Mouse (Mus musculus) heart, embryonic 16.5 days (tissue): ENCODE measurements around the gene Teddm2. TPM values are rescaled to one million over a fixed set of nuclear protein-coding genes. Genes with fewer than 3 reads are reported as not detected.
"Not testable (repeated sequence)": the region's sequence is repeated elsewhere in the genome, so short reads cannot be mapped to it uniquely, and the experiment has no call there.

Source experiments
- ATAC-seq: fragments of 200-750 bp; cut with Nextera tagmentation; replicated peaks from 2 replicates; pipeline ENCODE4 v1.8.0; 2017; ENCODE audit warnings: moderate number of reproducible peaks; ENCODE audit not compliant: insufficient read depth, low FRiP score; ENCODE audit errors: extremely low read depth
- H3K27ac ChIP-seq: fragments of 300-500 bp; sonication (generic); 2 replicates; pipeline ENCODE4 v1.5.1; 2014; ENCODE audit warnings: mild to moderate bottlenecking, low read length, control low read depth, moderate library complexity
- H3K27me3 ChIP-seq: fragments of 300-500 bp; sonication (generic); 2 replicates; pipeline ENCODE4 v1.6.1; 2014; ENCODE audit warnings: low read length, mixed read lengths; ENCODE audit not compliant: control insufficient read depth, insufficient read depth
- H3K36me3 ChIP-seq: fragments of 300-500 bp; sonication (generic); 2 replicates; pipeline ENCODE4 v1.6.1; 2014; ENCODE audit not compliant: control insufficient read depth, insufficient read depth
- H3K4me1 ChIP-seq: fragments of 300-500 bp; sonication (generic); 2 replicates; pipeline ENCODE4 v1.6.1; 2014; ENCODE audit warnings: low read length, mixed read lengths; ENCODE audit not compliant: control insufficient read depth, insufficient read depth
- H3K4me2 ChIP-seq: fragments of 300-500 bp; sonication (generic); 2 replicates; pipeline ENCODE4 v1.6.1; 2014; ENCODE audit warnings: low read depth, mild to moderate bottlenecking, control low read depth, low read length
- H3K4me3 ChIP-seq: fragments of 300-500 bp; sonication (generic); 2 replicates; pipeline ENCODE4 v1.5.1; 2014; ENCODE audit warnings: mild to moderate bottlenecking, control low read depth, low read length
- H3K9ac ChIP-seq: fragments of 300-500 bp; sonication (generic); 2 replicates; pipeline ENCODE4 v1.6.1; 2014; ENCODE audit warnings: low read length, control low read depth
- H3K9me3 ChIP-seq: fragments of 300-500 bp; sonication (generic); replicated peaks from 2 replicates; pipeline ENCODE4 v1.6.1; 2016; ENCODE audit warnings: low read length; ENCODE audit not compliant: control insufficient read depth
- WGBS: fragments of 180-500 bp; shearing (Covaris S2); extraction: QIAGEN DNeasy Blood & Tissue Kit; methylation state at CpG from one replicate; pipeline ENCODE4 v1.1.7; 2014; 5-methylcytosine and 5-hydroxymethylcytosine counted together
- polyA plus RNA-seq: library from polyadenylated mRNA; unstranded; fragments of >200 nt; fragmentation: Nextera tagmentation; extraction: Ambion mirVana; gene quantifications from 2 replicates; pipeline ENCODE4 v1.2.1, GENCODE M21; 2015

Gene Teddm2
- polyA plus RNA-seq, 1 experiment from 2014 or later, result 0.33 TPM

DNA sequence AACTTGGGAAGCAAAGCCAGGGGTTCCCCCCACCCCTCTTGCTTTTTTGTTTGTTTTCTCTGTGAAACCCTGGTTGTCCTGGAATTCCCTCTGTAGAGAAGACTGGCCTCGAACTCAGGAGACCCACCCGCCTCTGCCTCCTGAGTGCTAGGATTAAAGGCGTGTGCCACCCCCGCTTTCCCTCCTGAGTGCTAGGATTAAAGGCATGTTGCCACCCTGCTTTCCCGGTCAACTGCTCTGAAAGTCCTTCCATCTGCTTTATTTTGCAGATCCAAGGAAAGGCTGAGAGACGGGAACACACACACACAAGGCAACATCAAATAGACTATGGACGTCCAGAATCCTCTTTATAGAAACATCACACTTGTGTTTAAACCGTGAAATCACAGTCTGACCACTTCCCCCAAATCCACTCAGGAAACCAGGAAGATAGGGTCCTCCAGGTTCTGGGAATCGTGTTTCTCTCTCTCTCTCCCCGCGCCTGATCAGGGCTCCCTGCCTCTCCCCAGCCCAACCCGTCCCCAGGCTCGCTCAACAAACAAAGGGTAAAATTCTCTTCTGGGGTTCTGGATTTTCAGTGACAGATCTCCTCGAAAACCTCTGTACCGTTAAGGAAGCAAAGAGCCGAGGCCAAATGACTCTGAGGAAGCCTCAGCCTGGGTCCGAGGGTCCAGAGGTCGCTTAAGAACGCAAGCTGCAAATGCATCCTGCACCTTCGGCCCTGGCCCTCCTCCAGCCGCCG is 868 bp downstream of the Teddm2 start:
- 0 out of 2 replicates have a peak, but pooled peaks have one; percentile 19 for ATAC-seq
- Histone ChIP-seq H3K4me1 (peaks cover 13% of the 10 kb centered on the region), H3K9ac (peak overlapping the region; percentile 71), H3K9me3 (no peaks in the 10 kb centered on the region), H3K27me3 (no peaks in the 10 kb centered on the region), H3K4me2 (peak overlapping the region; percentile 82), H3K36me3 (peaks cover 12% of the 10 kb centered on the region; the same call in 1 of the 2 replicates), H3K4me3 (peak overlapping the region; percentile 88), H3K27ac (peak overlapping the region; percentile 85)
- 16% methylated on average over 22 of the region's 22 CpGs for WGBS

DNA sequence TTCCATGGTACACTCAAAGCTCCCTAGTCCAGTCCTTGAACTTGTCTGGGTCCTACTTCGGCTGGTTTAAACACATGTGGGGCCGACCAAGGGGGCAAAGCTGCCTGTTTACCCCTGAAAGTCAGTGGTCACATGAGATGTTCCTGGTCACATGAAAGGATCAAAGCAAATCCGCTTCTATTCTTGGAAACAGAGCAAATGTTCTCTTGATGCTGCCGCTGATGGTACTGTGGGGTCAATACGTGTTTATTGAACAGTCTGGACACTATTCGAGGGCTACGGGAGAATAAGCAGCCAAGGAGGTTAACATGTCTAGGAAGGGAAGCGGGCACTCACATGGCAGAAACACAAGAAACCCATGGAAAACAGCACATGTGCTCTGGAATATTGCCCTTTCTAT is 2.8 kb downstream of the Teddm2 start:
- H3K9ac ChIP-seq, result no peak overlapping the region
- 70% methylated on average over 8 of the region's 8 CpGs for WGBS
- ATAC-seq, result no peak
- H3K27me3 ChIP-seq, result no peaks in the 10 kb centered on the region
- no peak overlapping the region for H3K27ac ChIP-seq
- peaks cover 13% of the 10 kb centered on the region for H3K4me1 ChIP-seq
- no peaks in the 10 kb centered on the region for H3K36me3 ChIP-seq
- H3K9me3 ChIP-seq, result no peaks in the 10 kb centered on the region
- H3K4me2 ChIP-seq, result no peak overlapping the region
- H3K4me3 ChIP-seq, result no peak overlapping the region

DNA sequence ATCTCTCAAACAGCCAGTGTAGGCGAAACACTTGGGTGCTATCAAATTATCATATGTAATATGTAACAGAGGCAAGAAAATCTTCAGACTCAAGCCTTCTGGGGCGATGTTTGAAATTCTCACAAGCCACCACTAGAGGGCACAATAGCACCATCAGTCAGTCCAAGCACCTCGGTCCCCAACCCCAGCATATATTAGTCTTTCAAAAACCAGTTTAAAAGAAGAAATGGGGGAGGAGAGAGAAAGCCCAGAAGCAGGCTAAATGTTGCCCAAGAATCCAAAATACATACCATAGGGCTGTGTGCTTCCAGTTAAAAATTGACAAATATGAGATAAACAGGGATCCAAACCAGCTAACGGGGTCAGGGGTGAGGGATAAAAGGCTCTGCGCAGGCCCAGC is 5.0 kb downstream of the Teddm2 start:
- H3K27ac ChIP-seq, result no peak overlapping the region

DNA sequence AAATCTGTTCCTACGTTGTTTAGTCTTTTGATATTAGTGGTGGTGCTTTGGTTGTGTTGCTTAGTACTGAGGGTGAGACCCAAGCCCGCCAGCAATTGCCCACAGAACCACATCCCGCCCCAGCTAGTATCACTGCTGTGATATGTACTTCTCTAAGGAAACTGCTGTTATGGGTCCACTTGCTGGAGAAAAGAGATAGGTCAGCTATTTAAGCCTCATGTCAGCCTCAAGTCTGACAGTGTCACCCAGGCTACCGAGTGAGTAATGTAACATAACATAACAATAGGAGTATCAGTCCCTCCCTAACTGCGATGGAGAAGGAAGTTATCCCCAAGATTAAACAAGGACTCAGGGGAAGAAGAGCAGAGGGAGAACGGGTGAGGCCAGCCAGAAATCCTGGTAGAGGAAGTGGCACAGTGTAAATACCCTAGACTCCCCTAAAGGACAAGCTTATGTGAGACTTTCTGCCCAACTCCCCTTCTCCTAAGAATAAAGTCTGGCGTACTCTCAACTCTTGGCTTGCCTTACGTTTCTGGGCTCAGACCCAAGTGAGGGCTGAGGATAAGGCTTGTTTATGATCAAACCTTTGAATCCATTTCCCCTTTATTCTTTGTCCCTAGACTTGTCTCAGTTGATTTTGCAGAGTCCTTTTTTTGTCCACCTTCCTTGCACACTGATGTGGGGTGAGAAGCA is 5.7 kb downstream of the Teddm2 start:
- WGBS, result 38% methylated on average over 8 of the region's 8 CpGs
- H3K27ac ChIP-seq, result no peak overlapping the region
- H3K27me3 ChIP-seq, result no peaks in the 10 kb centered on the region
- no peak overlapping the region for H3K4me2 ChIP-seq
- peaks cover 3% of the 10 kb centered on the region; the same call in 1 of the 2 replicates for H3K4me1 ChIP-seq
- no peak overlapping the region for H3K9ac ChIP-seq
- no peaks in the 10 kb centered on the region for H3K9me3 ChIP-seq
- no peak overlapping the region for H3K4me3 ChIP-seq
- ATAC-seq, result no peak
- no peaks in the 10 kb centered on the region for H3K36me3 ChIP-seq

More for the DNA sequence above, 5.0 kb downstream of the Teddm2 start:
- Histone ChIP-seq H3K36me3 (no peaks in the 10 kb centered on the region), H3K9ac (no peak overlapping the region), H3K4me1 (peaks cover 3% of the 10 kb centered on the region; the same call in 1 of the 2 replicates), H3K4me2 (no peak overlapping the region), H3K4me3 (no peak overlapping the region), H3K27me3 (no peaks in the 10 kb centered on the region), H3K9me3 (no peaks in the 10 kb centered on the region)
- no peak for ATAC-seq
- WGBS, result 37% methylated on average over 5 of the region's 5 CpGs

DNA sequence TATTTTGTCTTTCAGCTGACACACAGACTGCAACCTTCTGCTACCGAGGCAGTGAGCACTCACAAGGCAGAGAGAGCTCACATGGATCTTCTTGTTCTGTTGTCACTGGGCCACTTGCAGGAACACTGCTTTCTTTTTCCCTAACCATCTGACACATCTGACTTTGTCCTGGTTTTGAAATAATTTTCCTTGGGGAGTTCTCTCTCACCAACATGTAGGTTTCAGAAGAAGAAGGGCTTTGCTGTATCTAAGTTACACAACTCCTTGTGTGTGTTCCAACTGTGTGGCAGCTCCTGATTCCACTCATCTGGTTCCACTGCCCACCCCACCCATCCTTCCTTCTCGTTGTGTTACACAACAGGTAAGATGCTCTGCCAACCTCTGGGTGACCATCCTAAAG is 6.3 kb downstream of the Teddm2 start:
- H3K27me3 ChIP-seq, result no peaks in the 10 kb centered on the region
- H3K36me3 ChIP-seq, result no peaks in the 10 kb centered on the region
- no peaks in the 10 kb centered on the region for H3K9me3 ChIP-seq
- no peak overlapping the region for H3K4me3 ChIP-seq
- no peaks in the 10 kb centered on the region; the same call in 1 of the 2 replicates for H3K4me1 ChIP-seq
- no peak overlapping the region for H3K4me2 ChIP-seq
- WGBS, result 53% methylated on average over 2 of the region's 2 CpGs
- H3K27ac ChIP-seq, result no peak overlapping the region
- ATAC-seq, result no peak
- no peak overlapping the region for H3K9ac ChIP-seq

DNA sequence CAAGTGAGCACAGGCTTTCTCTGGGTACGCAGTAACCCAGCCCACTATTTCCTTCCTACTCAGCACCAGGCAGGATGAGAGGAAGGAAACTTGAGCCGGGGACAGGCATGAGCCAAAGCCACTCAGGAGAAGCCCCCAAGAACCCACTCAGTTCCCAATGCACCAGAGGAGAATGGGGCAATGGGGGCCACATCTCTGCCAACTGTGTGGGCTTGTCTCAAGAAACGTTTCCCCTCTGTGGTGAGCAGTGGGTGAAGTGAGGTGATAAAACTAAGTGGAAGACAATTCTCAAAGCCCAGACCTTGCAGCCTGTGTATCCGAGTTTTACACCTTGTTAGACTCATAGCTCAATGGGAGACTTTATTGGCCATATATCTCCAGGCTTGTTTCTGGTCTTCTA is 8.6 kb downstream of the Teddm2 start, which contains the start of gene Teddm1a:
Teddm1a (plus strand) TSS at position 301 of the 400 bp plus-strand sequence.
- H3K9ac ChIP-seq, result no peak within 1 kb of the TSS
- H3K4me1 ChIP-seq, result no peaks in the 10 kb centered on the region
- 49% methylated on average over 4 of the region's 4 CpGs for WGBS
- H3K27me3 ChIP-seq, result no peaks in the 10 kb centered on the region
- no peak within 1 kb of the TSS for H3K27ac ChIP-seq
- no peaks in the 10 kb centered on the region for H3K36me3 ChIP-seq
- H3K4me2 ChIP-seq, result no peak within 1 kb of the TSS
- no peaks in the 10 kb centered on the region for H3K9me3 ChIP-seq
- no peak for ATAC-seq
- H3K4me3 ChIP-seq, result no peak within 1 kb of the TSS

DNA sequence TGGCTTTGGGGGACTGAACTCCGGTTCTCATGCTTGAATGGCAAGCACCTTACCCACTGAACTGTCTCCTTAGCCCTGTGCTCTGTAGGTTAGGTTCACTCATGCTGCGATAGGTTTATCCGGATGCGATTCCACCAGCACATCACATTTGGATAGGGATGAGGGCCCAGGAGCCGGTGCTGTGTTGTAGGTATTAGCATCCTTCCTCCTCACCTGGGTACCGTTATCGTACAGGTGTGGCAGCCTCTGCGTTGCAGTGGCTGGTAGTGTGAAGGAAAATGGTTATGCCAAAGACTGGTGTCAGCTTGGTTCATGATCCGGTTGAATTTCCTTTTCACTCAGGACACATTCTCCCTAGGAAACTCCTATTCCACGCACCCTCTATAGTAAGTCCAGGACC is 9.9 kb downstream of the Teddm2 start:
- Histone ChIP-seq H3K27me3 (no peaks in the 10 kb centered on the region), H3K9me3 (no peaks in the 10 kb centered on the region), H3K4me3 (no peak overlapping the region), H3K36me3 (no peaks in the 10 kb centered on the region), H3K9ac (no peak overlapping the region), H3K4me1 (no peaks in the 10 kb centered on the region), H3K4me2 (no peak overlapping the region), H3K27ac (no peak overlapping the region)
- 91% methylated on average over 10 of the region's 10 CpGs for WGBS
- no peak for ATAC-seq

DNA sequence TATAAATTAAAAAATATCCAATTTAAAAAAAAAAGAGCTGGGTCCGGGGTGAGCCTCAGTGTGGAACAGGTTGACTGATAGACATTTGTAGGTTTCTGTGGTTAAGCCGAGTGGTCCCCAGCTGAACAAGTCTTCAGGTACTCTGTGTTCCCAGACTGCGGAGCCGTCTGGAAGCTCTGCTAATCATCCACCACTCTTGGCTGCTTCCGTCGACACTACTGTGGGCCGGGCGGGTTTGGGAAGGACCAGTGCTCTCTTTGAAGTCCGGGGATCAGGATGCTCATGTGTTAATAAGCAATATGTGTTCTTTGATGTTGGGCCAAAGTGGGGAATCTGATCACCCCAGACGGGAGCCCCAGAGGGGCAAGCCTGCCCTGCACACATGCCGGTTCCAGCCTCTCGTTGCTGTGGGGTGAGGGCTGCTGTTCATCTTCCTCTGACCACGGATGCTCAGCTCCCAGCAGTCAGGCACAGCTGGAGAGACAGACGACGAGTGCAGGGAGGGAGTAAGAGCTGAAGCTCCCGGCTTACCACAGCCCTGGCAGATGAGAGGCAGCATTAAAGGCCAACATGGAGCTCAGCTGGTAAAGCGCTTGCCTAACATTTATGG is 13.9 kb downstream of the Teddm2 start:
- ATAC-seq, result no peak
- no peak overlapping the region for H3K27ac ChIP-seq
- H3K4me1 ChIP-seq, result no peaks in the 10 kb centered on the region
- no peaks in the 10 kb centered on the region for H3K27me3 ChIP-seq
- H3K4me3 ChIP-seq, result no peak overlapping the region
- 30% methylated on average over 17 of the region's 17 CpGs for WGBS
- no peak overlapping the region for H3K4me2 ChIP-seq
- H3K9me3 ChIP-seq, result no peaks in the 10 kb centered on the region
- H3K36me3 ChIP-seq, result no peaks in the 10 kb centered on the region
- H3K9ac ChIP-seq, result no peak overlapping the region

DNA sequence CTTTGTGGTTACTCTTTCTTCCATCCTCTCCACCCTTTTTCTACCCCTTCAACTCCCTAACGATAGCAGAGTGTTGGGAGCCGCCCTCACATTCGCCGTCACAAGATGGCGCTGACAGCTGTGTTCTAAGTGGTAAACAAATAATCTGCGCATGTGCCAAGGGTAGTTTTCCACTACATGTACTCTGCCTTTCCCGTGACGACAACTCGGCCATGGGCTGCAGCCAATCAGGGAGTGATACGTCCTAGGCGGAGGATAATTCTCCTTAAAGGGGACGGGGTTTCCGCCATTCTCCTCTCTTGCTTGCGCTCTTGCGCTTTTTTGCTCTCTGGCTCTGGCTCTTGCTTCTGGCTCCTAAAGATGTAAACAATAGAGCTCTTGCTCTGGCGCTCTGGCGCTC is 19.6 kb downstream of the Teddm2 start:
- not testable (repeated sequence) for ATAC-seq, H3K9me3 ChIP-seq, H3K9ac ChIP-seq, H3K27ac ChIP-seq, H3K4me3 ChIP-seq, H3K27me3 ChIP-seq, H3K4me1 ChIP-seq, H3K36me3 ChIP-seq, H3K4me2 ChIP-seq
- 92% methylated on average over 17 of the region's 17 CpGs for WGBS
